Mouse (Mus musculus) forebrain, embryonic 11.5 days (tissue): ENCODE measurements around the gene Tmem82. TPM values are rescaled to one million over a fixed set of nuclear protein-coding genes. Genes with fewer than 3 reads are reported as not detected.
A peak's percentile ranks its signal among the peaks of the same experiment; 100 is the strongest.

Experiments
- ATAC-seq: fragments of 200-750 bp; cut with Nextera tagmentation; replicated peaks from 2 replicates; pipeline ENCODE4 v1.8.0; 2017; ENCODE audit warnings: moderate TSS enrichment; ENCODE audit not compliant: low FRiP score
- DNase-seq: peaks from one replicate; pipeline ENCODE4 v3.0.0-alpha.2; 2017; ENCODE audit warnings: low spot score
- H3K27ac ChIP-seq: fragments of 300-500 bp; sonication (generic); 2 replicates; pipeline ENCODE4 v1.5.1; 2014; ENCODE audit warnings: low read depth, low read length
- H3K27me3 ChIP-seq: fragments of 300-500 bp; sonication (generic); 2 replicates; pipeline ENCODE4 v1.6.1; 2014; ENCODE audit warnings: mild to moderate bottlenecking, low read length, mixed read lengths; ENCODE audit not compliant: control insufficient read depth, insufficient read depth
- H3K36me3 ChIP-seq: fragments of 300-500 bp; sonication (generic); 2 replicates; pipeline ENCODE4 v1.6.1; 2014; ENCODE audit warnings: mild to moderate bottlenecking, low read length, moderate library complexity, mixed read lengths; ENCODE audit not compliant: control insufficient read depth, insufficient read depth
- H3K4me1 ChIP-seq: fragments of 300-500 bp; sonication (generic); replicated peaks from 2 replicates; pipeline ENCODE4 v1.6.1; 2014; ENCODE audit warnings: low read length, mixed read lengths; ENCODE audit not compliant: control insufficient read depth, insufficient read depth
- H3K4me2 ChIP-seq: fragments of 300-500 bp; sonication (generic); 2 replicates; pipeline ENCODE4 v1.6.1; 2014; ENCODE audit warnings: low read depth, mild to moderate bottlenecking, low read length, moderate library complexity, mixed read lengths; ENCODE audit not compliant: severe bottlenecking
- H3K4me3 ChIP-seq: fragments of 300-500 bp; sonication (generic); 2 replicates; pipeline ENCODE4 v1.5.1; 2014; ENCODE audit warnings: low read depth, low read length
- H3K9ac ChIP-seq: fragments of 300-500 bp; sonication (generic); 2 replicates; pipeline ENCODE4 v1.6.1; 2014; ENCODE audit warnings: low read length
- H3K9me3 ChIP-seq: fragments of 300-500 bp; sonication (generic); 2 replicates; pipeline ENCODE4 v1.6.1; 2016; ENCODE audit warnings: low read length, mixed read lengths; ENCODE audit not compliant: control insufficient read depth
- WGBS: fragments of 180-500 bp; shearing (Covaris S2); extraction: QIAGEN DNeasy Blood & Tissue Kit; methylation state at CpG from one replicate; pipeline ENCODE4 v1.1.7; 2014; 5-methylcytosine and 5-hydroxymethylcytosine counted together
- polyA plus RNA-seq: library from polyadenylated mRNA; unstranded; fragments of >200 nt; fragmentation: Nextera tagmentation; extraction: Ambion mirVana; gene quantifications from 2 replicates; pipeline ENCODE4 v1.2.1, GENCODE M21; 2014

Gene Tmem82
- polyA plus RNA-seq, 1 experiment from 2014 or later: 0.28 TPM

DNA sequence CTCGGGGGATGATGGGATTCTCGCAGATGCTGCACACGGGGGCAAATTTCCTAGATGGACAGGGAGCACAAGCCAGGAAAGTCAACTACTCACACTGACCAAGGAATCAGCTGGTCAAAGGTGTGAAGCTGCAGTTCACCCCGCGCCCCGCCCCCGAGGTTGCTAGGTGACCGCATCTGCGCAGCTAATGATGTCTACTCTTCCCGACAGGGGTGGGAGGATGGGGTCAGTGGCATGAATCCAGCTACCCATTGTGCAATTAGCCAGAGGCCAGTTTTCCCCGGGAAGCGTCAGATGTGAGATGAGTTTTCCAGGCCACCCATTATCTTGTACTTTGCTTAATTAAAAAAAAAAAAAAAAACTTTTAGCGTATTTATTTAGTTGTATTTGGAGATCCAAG lies 37.4 kb downstream of the Tmem82 start:
- Histone ChIP-seq H3K36me3 (no peaks in the 10 kb centered on the region), H3K27ac (no peak overlapping the region), H3K4me3 (no peak overlapping the region), H3K9ac (no peak overlapping the region), H3K9me3 (no peaks in the 10 kb centered on the region), H3K4me2 (no peak overlapping the region), H3K27me3 (no peaks in the 10 kb centered on the region), H3K4me1 (no peaks in the 10 kb centered on the region)
- no peak for DNase-seq
- WGBS: 88% methylated on average over 13 of the region's 13 CpGs
- ATAC-seq: no peak

DNA sequence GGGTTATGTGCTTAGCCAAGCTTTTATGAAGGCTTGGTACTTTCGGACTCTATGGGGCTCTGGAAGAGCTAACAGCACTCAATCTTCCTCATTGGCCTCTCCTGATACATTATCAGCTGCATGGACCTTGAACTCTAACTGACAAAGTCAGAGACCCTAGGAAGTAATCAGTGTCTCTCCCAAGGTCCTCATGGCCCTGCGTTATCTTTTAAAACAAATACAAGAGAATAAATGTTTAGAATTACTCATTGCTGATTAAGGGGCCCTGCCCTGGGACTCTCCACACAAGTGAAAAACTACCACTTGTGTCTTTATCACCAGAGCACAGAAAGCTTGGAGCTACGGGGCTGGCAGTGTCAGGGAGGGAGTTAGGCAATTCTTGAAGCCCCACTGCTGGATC lies 39.6 kb downstream of the Tmem82 start:
- H3K9me3 ChIP-seq: no peaks in the 10 kb centered on the region
- H3K4me3 ChIP-seq: no peak overlapping the region
- H3K4me2 ChIP-seq: no peak overlapping the region
- 89% methylated on average over 3 of the region's 3 CpGs for WGBS
- H3K4me1 ChIP-seq: no peaks in the 10 kb centered on the region
- no peak overlapping the region for H3K27ac ChIP-seq
- no peak for DNase-seq
- no peaks in the 10 kb centered on the region for H3K36me3 ChIP-seq
- no peak overlapping the region for H3K9ac ChIP-seq
- no peaks in the 10 kb centered on the region for H3K27me3 ChIP-seq
- ATAC-seq: no peak

DNA sequence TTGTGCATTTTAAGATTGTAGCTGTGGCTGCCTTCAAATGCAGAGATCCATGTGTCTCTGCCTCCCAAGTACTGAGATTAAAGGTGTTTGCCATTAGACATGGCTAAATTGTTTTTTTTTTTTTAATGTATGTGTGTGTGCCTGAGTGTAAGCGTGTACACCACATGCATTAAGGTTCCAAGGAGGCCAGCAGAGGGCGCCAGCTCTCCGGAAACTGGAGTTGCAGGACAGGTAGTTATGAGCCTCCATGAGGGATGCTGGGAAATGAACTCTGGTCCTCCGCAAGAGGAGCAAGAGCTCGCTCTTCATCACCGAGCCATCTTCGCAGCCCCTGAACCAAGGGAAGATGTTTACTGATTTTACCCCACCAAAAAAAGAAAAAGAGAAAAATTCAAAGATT lies 41.6 kb downstream of the Tmem82 start:
- DNase-seq: peak; percentile 58
- WGBS: 93% methylated on average over 7 of the region's 7 CpGs

DNA sequence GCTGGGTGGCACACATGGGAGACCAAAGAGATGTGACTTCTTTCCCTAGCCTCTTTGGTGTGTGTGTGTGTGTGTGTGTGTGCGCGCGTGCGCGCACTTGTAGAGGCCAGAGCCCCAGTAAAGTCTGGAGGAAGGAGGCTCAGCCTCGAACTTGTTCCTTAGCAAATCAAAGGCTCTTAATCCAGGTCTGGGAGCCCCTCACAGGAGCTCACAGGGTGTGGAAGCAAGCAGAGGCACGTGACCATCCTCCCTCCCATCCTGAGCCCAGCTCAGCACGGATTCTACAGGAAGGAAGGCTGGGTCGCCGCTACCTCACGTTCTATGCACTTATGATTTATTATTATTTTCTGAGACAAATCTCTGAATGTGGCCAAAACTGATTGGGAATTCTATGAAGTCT lies 42.0 kb downstream of the Tmem82 start:
- peak; percentile 48 for DNase-seq
- WGBS: 83% methylated on average over 11 of the region's 11 CpGs
- ATAC-seq: no peak
- no peaks in the 10 kb centered on the region for H3K36me3 ChIP-seq
- H3K4me2 ChIP-seq: no peak overlapping the region
- H3K4me3 ChIP-seq: no peak overlapping the region
- no peak overlapping the region for H3K9ac ChIP-seq
- no peak overlapping the region for H3K27ac ChIP-seq
- no peaks in the 10 kb centered on the region for H3K4me1 ChIP-seq
- no peaks in the 10 kb centered on the region for H3K27me3 ChIP-seq
- no peaks in the 10 kb centered on the region for H3K9me3 ChIP-seq

More for the DNA sequence above, 41.6 kb downstream of the Tmem82 start:
- Histone ChIP-seq H3K36me3 (no peaks in the 10 kb centered on the region), H3K9me3 (no peaks in the 10 kb centered on the region), H3K27me3 (no peaks in the 10 kb centered on the region), H3K4me3 (no peak overlapping the region), H3K27ac (no peak overlapping the region), H3K9ac (no peak overlapping the region), H3K4me1 (no peaks in the 10 kb centered on the region), H3K4me2 (no peak overlapping the region)
- ATAC-seq: no peak

DNA sequence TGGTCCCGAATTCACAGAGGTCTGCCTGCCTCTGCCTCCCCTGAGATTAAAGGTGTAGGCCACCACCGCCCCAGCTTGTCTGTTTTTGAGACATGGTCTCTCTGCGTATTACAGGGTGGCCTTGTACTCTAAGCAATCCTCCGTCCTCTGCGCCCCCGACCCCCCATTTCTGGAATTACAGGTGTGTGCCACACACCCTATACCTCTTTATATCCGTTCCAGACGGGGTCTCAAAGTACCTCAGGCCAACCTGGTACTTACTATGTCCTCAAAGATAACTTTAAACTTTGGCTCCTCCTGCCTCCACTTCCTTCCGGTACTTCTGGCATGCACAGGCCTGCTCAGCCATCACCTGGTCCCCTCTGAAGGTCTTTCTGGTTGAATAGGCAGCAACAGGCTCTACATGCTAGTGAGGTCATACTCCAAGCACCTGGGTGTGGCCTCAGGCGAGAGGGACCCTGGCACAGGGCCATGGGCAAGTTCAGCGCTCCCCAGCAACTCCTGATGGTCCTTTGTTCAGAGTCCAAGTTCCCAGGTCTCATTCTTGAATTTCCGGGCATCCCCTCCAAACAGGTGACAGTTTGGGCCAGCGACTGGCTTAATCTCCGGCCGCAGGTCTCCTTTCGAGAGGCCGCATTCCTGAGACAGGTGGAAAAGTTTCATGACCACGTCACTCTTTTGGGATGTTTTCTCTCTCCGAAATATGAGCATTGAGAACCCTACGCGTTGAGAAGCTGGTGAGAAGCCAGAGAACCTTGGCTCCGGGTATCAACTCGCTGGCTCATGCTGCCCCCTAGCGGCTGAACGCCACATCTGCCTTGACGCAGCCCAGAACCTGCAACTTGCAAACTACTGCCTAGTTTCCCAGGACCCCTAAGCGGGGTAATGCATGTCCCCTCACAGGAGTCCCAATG lies 43.4 kb downstream of the Tmem82 start:
- Histone ChIP-seq H3K4me2 (no peak overlapping the region), H3K9ac (no peak overlapping the region), H3K4me3 (no peak overlapping the region), H3K27ac (no peak overlapping the region), H3K36me3 (no peaks in the 10 kb centered on the region), H3K9me3 (no peaks in the 10 kb centered on the region), H3K27me3 (no peaks in the 10 kb centered on the region), H3K4me1 (no peaks in the 10 kb centered on the region)
- WGBS: 44% methylated on average over 27 of the region's 27 CpGs
- ATAC-seq (0 out of 2 replicates have a peak, but pooled peaks have one; percentile 42), DNase-seq (peak; percentile 93)

DNA sequence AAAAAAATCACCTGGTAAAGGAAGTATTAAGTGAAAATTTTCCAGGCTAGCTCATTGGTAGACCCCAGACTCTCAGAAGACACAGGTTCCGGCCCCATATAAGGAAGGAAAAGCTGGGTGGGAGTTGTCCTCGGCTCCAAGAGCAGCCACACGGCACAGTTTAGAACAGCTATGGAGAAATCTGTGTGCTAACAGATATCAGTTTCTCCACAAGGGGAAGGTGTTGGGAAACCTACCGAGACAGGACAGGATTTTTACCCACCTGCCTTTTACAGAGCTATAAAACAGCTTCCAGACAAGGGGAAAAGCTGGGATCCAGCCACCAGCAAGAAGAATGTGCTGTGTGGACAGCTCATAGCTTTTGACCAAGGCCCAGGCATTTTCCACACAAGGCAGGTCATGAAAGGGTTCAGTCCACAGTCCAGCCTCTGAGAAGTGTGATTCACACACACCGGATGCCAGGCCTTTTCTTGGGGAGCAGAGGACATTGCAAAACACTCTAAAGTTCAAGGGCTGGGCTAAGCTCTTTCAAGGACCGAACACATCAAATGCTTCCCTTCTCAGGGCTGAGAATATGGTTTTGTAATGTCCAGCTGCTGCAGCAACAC lies 45.0 kb downstream of the Tmem82 start:
- ATAC-seq: no peak

DNA sequence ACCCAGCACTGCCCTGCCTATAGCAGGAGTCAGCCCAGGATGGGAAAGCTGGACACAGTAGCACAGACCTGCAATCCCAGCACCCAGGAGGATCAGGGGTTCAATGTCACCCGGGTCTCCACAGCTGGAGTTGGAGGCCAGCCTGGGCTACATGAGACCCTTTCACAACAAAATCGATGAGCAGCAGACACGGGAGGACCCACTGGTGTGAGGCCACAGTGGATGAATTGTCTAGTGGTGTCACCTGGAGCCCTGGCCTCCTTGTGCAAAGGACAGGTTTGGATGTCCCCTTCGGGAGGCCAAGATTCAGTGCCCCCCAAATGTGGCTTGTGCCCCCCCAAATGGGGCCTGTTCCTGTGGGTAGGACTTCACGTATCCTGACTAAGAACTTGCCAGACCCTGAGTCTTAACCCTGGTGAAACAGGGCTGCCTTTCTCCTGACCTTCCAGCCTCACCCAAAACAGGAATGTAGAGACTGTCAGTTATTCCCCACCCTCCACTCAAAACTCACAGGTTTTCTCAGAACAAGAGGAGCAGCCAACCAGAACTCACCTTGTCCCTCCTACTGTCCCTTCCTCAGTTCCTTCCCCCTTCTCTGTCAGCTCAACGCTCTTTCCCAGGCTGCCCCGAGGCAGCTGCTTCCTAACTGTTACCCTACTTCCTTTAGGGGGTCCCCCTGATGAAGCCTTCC lies 45.6 kb downstream of the Tmem82 start:
- H3K27ac ChIP-seq: no peak overlapping the region
- H3K4me2 ChIP-seq: no peak overlapping the region
- H3K4me1 ChIP-seq: no peaks in the 10 kb centered on the region
- no peak overlapping the region for H3K9ac ChIP-seq
- H3K36me3 ChIP-seq: no peaks in the 10 kb centered on the region
- no peaks in the 10 kb centered on the region for H3K9me3 ChIP-seq
- DNase-seq (no peak), ATAC-seq (no peak)
- H3K4me3 ChIP-seq: no peak overlapping the region
- H3K27me3 ChIP-seq: no peaks in the 10 kb centered on the region
- 86% methylated on average over 7 of the region's 7 CpGs for WGBS

More for the DNA sequence above, 45.0 kb downstream of the Tmem82 start:
- no peak for DNase-seq
- WGBS: 78% methylated on average over 6 of the region's 6 CpGs
- no peak overlapping the region for H3K9ac ChIP-seq
- H3K9me3 ChIP-seq: no peaks in the 10 kb centered on the region
- no peaks in the 10 kb centered on the region for H3K27me3 ChIP-seq
- H3K27ac ChIP-seq: no peak overlapping the region
- no peak overlapping the region for H3K4me3 ChIP-seq
- H3K4me1 ChIP-seq: no peaks in the 10 kb centered on the region
- no peaks in the 10 kb centered on the region for H3K36me3 ChIP-seq
- no peak overlapping the region for H3K4me2 ChIP-seq

DNA sequence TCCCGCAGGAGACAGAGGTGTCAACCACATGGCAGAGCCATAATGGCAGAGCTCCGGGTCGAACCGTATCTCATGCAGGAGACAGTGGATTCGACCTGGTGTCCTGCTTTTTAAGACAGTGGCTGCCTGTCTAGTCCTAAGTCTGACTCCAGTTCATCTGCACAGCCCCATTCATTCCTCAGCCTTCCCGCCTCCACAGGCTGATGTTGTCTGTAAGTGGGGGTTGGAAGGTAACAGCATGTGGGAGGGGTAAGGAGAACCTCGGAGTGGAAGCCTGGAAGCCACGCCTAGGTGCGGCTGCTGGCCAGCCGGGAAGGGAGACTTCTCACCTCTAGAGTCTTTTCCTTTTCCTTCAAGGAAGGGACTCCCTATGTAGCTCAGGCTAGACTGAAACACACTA lies 46.5 kb downstream of the Tmem82 start:
- 77% methylated on average over 10 of the region's 10 CpGs for WGBS
- H3K4me3 ChIP-seq: no peak overlapping the region
- no peaks in the 10 kb centered on the region for H3K36me3 ChIP-seq
- no peaks in the 10 kb centered on the region for H3K27me3 ChIP-seq
- DNase-seq (no peak), ATAC-seq (no peak)
- H3K27ac ChIP-seq: no peak overlapping the region
- H3K9ac ChIP-seq: no peak overlapping the region
- H3K4me1 ChIP-seq: no peaks in the 10 kb centered on the region
- no peaks in the 10 kb centered on the region for H3K9me3 ChIP-seq
- no peak overlapping the region for H3K4me2 ChIP-seq
